Mouse (Mus musculus) hindlimb bud, embryonic 11.5 days (tissue): ENCODE measurements around the gene Nudcd3.

ENCODE experiments used
- DNase-seq: peaks from one replicate; pipeline ENCODE4 v3.0.0-alpha.2; 2012; ENCODE audit warnings: low read depth, low spot score; ENCODE audit errors: extremely low spot score

The Nudcd3 gene

DNA sequence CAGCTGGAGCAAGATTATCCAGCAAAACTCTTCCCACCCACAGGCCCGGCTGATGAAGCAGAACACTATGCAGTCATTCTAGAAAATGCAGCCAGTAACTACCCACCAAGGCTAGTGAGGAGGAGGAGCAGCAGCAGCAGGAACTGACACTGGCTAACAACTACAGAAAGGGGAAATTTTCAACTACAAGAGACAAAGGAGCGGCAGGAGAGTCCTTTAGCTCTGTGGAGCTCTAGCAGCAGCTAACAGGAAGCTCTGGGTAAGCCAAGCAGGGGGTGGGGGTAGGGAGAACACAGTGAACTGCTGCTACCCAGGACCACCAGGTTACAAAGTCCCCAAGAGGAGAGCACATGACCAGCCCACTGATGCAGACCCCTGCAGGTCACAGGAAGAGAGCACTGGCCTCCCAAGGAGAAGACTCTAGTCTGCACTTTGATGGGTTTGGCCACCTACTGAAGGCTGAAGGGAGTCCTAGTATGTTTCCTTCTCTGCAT lies 21.5 kb downstream of the Nudcd3 start:
- DNase-seq = no peak

DNA sequence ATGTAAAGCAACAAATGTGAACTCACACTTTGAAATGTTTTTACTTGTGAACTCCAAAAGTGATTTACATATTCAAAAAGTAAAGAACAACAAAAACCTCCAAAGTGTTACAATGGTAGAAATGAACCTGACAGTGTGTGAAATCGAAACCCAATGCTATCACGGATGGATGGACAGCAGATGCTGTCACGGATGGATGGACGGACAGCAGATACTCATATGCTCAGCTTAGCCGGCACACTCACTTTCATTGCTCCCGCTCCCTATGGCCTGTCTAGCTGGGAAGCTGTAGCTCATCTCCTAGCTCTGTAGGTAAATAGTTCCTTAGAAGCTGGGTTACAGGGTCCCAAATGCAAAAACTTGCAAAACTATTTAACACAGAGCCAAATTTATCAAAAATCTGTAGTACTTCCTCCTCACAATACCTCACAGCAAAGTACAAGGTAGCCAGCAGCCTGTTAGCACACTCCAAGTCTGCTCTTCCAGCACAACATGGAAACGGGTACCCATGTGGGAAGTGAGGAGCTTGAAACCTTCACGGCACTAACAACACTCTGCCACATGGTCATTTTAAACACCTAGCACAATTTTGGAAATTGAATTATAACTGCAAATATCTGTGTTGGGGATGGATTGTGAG lies 22.3 kb downstream of the Nudcd3 start:
- no peak for DNase-seq

DNA sequence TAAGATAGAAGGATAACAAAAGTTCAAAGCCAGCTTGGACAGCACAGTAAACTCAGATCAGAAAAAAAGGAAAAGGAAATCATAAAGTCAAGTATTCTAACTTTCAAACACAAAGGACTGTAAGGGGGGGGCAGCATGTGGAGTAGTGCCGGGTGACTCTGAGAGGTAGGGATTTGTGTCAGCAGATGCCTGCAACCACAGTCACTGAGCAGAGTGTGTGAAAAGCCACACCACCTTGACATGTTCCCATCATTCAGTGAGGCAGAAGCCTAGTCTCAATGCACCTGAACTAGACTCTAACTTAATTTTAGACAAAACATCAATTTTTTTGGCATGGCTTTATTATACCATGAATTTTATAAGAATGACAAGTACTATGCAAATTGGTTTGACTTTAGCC lies 24.7 kb downstream of the Nudcd3 start:
- DNase-seq = no peak

DNA sequence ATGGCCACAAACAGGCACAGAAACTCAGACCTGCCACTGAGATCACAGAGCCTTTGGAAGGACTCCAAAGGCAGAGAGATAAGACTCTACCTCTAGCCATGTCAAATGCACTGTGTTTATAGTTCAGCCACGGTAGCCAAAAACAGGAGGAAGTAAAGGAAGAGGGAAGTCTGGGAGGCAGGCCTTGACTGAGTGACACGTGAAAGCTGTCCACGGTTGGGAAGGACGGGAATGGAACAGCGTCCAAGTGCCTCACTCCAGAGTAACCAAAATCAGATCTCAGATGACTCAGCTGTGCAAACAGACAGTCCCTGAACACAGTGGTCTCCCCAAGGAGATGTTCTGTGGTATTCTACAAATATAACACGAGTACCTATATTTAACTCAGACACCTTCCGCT lies 25.5 kb downstream of the Nudcd3 start:
- no peak for DNase-seq

DNA sequence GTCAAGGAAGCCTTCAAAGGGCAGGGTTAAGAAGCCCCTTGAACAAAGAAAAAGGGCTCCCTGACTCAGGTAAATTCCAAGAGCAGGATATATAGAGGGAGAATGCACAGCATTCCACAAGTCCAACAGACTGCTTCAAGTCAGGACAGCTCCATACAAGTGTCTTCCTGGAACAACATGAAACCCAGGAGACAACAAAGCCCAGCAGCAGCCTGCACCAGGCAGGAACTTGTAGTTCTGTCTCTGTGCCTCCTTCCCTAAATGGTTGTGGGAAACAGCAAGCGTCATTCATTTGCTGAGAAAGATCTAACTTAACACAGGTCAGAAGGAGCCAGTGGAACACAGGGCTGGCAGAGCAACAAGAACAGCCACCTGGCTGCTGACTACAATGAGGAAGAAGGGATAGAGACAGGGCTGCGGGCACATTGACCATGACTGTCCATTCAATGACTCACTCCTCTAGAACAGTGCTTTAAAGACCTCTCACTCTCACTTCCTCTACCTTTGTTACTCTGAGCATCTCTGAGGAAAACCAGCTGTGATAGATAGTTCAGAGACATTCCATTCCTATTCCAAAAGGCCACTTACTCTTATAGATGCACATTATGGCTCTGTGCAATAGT lies 31.1 kb downstream of the Nudcd3 start:
- DNase-seq = no peak

DNA sequence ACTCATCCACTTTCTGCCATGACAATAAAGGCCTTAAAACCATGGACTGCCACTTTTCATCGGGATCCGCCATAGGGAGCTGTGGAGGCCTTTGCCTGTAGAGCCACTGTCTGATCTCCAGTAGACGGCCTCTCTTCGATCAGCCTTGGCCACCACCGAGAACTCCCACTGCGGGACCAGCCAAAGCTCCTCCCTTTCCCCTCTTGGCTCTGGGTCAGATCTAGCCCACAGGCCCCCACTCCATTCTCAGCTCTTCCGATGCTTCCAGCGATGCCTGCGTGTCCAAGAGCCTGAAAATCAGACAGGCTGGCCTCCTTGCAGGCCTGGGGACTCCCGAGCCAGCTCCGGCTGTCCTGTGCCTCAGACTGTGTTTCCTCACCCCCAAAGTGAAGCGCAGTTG lies 33.9 kb downstream of the Nudcd3 start:
- DNase-seq = no peak

DNA sequence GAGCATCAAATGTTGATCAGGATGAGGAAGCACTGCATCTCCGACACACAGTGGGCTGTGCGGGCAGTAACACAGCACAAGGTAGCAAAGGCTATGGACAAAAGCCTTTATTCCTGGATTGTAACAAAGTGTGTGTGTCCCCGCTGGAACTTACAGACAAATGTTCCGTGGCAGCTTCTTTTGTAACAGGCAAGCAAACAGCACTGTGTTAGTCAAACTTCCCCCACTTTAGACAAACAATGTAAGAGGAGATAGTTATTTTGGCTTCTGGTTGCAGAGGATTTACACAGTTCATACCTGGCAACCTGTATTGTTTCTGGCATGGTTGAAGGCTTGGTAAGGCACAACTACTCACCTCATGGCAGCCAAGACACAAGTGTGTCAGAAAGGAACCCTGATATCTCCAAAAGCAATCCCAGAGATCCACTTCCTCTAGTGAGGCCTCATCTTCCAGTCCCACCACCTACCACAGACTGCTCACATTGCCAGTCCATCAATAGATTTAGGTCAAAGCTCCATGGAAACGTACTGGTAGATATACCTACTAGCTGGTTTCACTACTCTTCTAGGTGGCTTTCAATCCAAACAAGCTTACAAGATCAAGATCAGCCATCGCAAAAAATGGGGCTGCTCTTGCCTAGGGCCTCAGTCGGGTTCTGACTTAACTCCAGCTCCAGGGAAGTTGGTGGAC lies 34.7 kb downstream of the Nudcd3 start:
- DNase-seq = no peak

DNA sequence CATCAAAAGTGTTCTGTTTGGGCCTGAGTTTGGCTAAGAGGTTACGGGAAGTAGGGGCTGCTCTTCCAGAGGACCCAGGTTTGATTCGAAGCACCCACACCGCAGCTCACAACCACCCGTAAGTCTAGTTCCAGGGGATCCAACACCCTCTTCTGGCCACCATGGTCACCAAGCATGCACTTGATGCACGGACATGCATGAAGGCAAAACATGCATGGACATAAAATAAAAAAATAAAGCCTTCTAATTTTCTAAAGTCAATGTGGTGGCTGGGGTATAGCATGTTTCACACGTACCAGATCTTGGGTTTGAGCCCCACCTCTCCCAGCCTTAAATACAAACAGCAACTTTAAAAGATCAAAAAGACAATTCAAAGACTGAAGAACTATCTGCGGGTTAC lies 35.4 kb downstream of the Nudcd3 start:
- DNase-seq = no peak

DNA sequence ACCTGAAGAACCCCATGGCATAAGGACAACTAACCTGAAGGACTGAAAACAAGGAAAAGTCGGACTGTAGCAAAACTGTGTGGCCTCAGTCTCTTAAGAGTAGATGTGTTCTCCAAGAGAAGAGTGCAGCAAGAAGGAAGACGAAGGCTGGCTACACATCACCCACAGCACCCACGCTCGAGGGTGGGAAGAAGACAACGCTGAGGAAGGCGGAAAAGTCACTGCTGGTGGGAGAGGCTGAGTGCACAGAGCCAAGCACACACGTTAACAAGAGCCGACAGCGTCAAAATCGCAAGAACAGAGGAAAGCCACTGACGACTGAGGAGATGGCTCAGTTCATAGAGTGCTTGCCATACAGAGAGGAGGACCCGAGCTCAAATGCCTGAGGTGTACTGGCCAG lies 36.5 kb downstream of the Nudcd3 start:
- no peak for DNase-seq

DNA sequence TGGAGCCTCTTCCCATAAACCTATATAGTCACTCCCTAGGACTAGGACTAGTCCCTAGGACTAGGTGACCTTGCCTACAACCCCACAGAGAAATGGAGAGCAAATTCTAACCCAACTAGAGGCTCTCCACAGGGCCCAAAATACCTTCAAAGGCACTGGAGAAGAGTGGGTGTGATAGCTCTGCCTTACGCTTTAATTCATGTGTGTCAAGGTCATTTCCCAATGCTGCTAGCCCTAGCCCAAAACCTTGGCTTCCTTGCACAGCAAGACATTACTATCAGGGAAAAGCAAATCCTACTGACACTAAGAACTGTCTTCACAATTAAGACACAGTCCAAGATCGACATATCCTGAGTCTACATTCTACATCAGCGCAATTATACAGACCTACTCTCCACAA lies 37.2 kb downstream of the Nudcd3 start:
- no peak for DNase-seq

DNA sequence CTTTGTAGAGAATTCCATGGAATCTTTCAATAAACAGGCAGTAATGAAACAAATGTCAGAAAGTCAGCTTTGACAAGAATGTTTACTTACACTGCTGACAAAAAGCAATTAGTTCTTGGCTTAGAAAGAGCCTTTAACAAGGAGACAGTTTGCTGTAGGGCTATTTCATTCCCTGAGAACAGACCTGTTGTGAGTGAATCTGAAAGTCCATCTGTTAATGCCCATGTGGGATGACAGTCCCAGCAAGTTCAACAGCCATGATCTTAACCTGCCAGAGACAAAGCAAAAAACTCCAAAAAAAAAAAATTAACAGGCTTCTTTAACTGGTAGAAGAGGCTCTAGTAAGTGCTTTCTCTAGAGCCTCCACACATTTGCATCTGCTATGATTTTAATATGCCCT lies 38.7 kb downstream of the Nudcd3 start:
- no peak for DNase-seq

DNA sequence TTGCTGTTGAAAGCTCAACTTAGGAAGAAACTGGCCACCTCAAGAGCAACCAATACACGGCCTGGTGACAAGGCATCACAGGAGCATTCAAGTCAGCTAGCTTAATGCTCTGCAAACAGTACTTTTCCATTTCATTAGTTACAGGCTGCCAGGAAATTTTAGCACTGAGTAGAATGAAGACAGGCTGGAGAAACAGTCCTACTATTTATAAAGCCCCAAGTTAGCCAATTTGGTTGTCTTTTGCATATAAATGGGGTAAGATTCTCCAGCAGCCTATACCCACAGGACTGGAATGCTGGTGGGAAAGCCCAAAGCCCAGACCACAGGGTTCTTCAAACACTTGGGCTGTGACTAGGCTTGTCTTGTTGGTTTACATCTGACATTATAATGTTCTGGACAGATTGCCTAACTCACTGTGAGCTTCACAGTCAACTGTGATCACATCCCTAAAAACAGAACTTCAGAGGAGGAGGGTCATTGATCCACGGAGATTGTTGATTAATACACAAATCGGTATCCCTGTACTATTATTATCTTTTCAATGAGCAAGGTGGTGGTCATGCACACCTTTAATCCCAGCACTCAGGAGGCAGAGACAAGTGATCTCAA lies 39.4 kb downstream of the Nudcd3 start:
- DNase-seq = no peak

DNA sequence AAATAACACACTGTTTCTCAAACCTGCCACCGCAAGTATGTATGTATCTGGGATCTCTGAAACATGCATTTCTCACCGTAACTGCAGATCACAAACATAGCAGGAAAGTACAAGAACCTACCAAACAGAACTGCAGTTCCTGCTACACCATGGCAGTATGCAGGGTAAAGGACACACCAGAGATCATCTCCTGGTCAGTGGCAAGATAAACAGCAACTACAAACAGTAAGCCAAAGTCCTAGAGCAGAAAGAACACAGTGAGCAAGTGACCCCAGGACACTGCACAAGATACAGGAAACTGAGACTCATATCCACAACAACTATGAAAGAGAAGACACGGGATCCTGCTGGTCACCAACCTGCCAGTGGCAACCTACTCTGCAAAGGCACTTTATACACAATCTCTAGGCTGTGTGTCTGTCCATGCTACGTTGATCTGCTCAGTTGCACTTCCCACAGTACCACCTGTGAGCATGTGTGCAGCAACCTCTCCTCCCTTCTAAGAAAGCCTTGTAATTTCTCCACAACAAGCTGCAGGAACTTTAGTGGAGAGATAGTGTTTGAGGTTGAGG lies 40.4 kb downstream of the Nudcd3 start:
- DNase-seq = no peak

DNA sequence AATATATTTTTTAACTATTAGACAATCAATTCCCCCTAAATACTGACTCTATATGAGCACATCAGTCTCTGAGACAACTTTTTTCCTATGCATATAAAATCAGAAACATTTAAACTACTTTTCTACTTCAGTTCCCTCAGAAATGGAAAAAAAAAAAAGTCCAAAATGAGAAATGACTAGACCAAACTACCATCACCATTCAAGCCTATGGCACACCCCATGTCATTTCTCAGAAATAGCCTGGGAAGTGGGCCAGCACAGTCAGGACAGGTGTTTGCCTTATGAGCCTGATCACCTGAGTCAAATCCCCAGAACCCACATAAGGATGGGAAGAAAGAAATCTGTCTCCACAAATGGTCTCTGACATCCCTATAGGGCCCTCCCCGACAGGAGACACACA lies 41.7 kb downstream of the Nudcd3 start:
- DNase-seq = no peak

DNA sequence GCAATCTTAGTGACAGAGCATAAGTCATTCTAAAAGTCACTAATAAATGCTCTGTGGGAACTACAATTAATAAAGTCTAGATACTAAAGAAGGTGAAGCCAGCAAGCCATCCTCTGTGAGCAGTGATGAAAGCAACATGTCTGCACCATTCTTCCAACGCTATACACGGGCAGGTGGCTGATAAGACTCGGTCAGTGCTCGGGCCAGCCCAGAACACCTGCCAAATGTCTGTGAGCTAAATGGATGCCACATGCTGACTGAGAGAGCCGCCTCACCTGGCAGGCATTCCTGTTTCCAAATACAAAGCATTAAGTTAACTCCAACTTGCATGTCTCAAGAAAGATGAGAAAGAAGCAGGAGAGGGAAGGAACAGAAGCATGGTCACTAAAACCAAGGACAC lies 43.1 kb downstream of the Nudcd3 start:
- no peak for DNase-seq

DNA sequence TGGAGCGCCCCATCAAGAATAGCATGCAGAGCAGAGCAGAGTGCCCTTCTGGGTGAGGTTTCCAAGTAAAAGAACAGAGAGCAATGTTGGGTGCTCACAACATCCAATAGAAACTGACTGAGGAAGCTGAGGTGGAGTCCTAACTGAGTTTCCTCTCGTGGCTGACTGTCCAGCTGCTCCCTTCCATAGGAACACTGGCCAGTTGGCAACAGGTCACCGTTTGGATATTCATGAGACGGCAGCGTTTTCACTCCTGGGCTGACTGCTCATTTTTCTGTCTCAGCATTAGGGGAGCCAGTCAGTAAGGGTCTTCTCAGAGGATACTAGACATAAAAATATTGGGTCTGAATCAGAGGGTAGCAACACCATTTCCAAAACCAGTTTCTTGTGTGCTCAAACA lies 43.6 kb downstream of the Nudcd3 start:
- DNase-seq = no peak

DNA sequence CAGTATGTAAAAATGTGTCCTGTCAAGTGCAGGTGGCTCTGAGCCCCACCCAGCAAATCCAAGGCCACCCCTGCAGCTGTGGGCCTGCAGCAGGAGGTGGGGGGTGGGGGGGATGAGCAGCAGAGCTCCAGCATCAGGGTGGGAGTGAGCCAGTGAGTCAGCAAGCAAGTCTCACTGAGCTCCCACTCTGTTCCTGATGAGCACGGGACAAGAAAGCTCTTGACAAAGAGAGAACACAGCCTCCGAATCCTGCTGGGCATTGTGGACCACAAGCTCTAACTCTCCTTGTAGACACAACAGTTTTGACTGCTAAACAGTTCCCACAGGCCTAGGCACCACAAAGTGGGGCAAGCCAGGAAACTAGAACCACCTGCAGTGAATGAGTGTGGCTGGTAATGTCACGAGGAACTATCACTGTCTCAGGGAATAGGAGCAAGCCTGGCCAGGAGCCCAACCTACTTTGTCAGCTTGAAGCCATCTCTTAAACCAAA lies 46.0 kb downstream of the Nudcd3 start:
- no peak for DNase-seq

DNA sequence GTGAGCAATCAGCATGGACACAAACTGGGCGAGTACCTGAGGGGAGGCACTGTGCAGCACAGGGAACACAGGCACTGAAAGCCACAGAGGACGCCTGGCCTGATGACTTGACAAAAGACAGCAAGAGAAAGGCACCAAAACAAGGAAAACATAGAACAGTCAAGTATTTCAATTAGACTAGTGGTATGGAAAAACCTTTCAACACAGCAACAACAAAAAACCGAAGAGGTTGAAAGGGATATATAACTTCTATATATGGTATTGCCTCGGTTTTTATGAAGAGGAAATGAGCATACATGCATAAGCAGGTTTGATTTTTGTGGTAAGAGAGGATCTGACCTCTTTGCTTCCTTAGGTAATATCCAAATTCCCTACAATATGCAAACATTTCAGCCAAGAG lies 47.4 kb downstream of the Nudcd3 start:
- no peak for DNase-seq

DNA sequence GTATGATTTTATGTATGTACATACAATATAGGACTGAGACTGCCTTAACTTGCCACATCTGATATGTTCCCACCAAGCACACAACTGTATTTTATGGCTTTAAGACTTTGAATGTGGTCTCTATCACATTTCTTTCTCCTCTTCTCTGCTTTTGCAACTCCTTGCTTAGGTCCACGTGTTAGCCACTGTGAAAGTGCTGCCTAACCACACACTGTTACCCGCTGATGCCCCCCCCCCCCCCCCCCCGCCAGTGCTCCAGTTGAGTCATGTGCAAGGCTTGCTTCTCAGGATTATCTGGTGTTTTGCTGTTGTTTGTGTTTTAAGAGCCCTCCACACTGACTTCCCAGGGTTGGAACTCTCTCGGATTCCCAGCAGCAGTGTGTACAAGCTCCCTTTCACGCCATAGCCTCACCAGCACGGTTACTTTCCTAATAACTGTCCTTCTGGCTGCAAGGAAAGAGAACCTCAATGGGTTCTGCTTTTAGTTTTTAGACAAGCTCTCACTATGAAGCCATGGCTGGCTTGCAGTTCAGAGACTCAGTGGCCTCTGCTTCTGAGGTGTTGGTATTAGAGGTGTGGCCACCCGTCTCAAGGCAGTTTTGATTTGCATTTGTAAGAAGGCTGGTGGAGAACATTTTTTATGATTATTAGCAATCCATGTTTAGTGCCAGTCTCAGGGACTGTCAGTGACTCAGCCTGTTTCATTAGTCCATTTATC lies 61.8 kb downstream of the Nudcd3 start:
- no peak for DNase-seq

DNA sequence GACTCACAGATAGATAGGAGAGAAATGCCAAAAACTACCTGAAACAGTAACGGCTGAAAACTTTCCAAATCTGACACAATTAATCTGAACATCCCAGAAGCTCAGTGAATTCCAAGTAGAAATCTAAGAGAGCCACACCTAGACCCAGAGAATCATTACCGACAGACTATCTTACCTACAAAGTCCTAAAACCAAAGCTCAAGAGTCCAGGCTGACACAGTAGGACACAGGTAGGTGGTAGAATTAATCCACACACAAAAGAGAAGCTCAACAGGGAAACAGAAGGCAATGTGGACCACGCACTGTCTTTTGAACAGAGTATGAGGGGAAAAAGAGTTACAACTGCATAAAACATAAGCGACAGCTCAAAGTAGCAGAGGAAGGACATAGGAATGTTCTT lies 67.3 kb downstream of the Nudcd3 start:
- no peak for DNase-seq

DNA sequence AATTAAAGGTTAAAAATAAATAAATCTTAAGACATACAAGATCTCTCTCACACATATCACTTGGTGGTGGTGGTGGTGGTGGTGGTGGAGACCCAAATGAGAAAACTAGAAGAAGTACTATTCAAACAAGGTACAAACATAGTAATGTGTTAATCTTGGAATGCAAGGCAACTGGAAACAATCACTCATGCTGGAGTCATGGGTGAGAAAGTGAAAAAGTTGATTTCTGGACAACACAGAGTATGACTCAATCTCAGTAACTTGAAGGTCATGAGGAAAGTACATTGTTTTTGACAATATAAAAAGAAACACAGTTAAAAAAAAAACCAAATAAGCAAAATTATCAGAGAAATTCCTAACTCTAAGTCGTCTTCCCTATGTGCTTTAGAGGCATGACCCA lies 69.6 kb downstream of the Nudcd3 start:
- DNase-seq = no peak
